Mouse (Mus musculus): Measurements from ENCODE around the gene Agpat1. TPM values are rescaled to one million over a fixed set of nuclear protein-coding genes. Genes with fewer than 3 reads are reported as not detected.
A peak's percentile ranks its signal among the peaks of the same experiment; 100 is the strongest.

Gene Agpat1
- total RNA-seq (2021): 10 to 100 TPM; 81.6 to 87.7 TPM
- long read RNA-seq, experiment 1, partial matches to known transcripts: 5 of 12 reads
- long read RNA-seq, experiment 1, other reads (novel, unspliced or antisense): 3 of 12 reads
- long read RNA-seq, experiment 2, transcript Agpat1-201 (7 exons, 2,190 nt): major isoform, 6 of 11 reads
- long read RNA-seq, experiment 2, partial matches to known transcripts: 5 of 11 reads
- long read RNA-seq, experiment 2, other reads (novel, unspliced or antisense): 0 of 11 reads

- DNase-seq (ENCODE audit: low spot score): peak; percentile 99
These were observed at the start of gene Agpat1 for GRCm38 (mm10) chr17:34604061-34604508. Gene Agpat1 (plus strand): TSS chr17:34604262.

DNA sequence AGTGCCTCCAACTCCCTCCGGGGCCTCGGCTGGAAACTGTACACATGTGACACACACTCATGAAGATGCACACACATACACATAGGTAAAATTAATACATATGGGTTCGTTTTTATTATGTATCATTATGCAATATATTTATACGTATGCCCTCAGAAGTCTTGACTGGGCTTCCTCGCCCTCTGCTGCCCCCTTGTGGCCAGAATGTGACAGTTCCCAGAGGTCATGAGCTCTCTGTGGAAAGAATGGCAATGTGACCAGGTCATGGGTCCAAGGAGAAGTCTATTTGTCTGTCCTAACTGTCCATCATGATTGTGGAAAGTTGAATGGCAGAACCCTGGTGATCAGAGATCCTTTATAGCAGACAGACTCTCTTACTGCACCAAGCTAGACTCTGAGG, 48.6 kb upstream of the Agpat1 start:
- DNase-seq (ENCODE audit: low spot score): peak; percentile 85

DNA sequence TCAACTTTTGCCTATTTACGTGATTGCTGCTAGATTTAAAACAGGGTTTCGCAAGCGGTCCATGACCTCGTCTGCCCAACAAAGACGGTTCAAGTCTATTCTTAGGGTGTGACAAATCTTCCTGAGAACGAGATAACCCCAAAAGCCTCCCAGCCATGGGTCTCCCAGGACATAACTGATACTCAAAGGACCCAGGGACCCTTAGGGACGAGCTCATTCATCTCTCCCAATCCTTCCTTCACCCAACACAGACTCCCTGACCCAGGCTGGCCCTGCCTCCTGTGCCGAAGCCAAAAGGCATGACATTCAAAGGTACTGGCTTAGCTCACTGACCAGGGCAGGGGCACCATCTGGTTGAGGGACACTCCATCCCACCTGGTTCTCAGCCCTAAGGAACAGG, 47.7 kb upstream of the Agpat1 start:
- DNase-seq (ENCODE audit: low spot score): no peak

- DNase-seq (ENCODE audit: low spot score): peak; percentile 11
These were observed 46.7 kb upstream of the Agpat1 start for GRCm38 (mm10) chr17:34557411-34557810.

GRCm38 (mm10) chr17:34559116-34559515, 44.9 kb upstream of the Agpat1 start:
- no peak for DNase-seq (ENCODE audit: low spot score)

- DNase-seq (ENCODE audit: low spot score): no peak
These were observed 44.2 kb upstream of the Agpat1 start for GRCm38 (mm10) chr17:34559895-34560294.

- DNase-seq (ENCODE audit: low spot score): no peak
These were observed 43.6 kb upstream of the Agpat1 start for GRCm38 (mm10) chr17:34560438-34560837.

GRCm38 (mm10) chr17:34561200-34561599, 42.9 kb upstream of the Agpat1 start:
- no peak for DNase-seq (ENCODE audit: low spot score)

- DNase-seq (ENCODE audit: low spot score): no peak
These were observed 41.5 kb upstream of the Agpat1 start for GRCm38 (mm10) chr17:34562595-34562994.

- DNase-seq (ENCODE audit: low spot score): no peak
These were observed 40.7 kb upstream of the Agpat1 start for GRCm38 (mm10) chr17:34563354-34563753.

GRCm38 (mm10) chr17:34564003-34564421, 40.0 kb upstream of the Agpat1 start, which contains the start of gene Notch4:
Gene Notch4 (plus strand): TSS chr17:34564268.
- DNase-seq (ENCODE audit: low spot score): peak; percentile 28

DNA sequence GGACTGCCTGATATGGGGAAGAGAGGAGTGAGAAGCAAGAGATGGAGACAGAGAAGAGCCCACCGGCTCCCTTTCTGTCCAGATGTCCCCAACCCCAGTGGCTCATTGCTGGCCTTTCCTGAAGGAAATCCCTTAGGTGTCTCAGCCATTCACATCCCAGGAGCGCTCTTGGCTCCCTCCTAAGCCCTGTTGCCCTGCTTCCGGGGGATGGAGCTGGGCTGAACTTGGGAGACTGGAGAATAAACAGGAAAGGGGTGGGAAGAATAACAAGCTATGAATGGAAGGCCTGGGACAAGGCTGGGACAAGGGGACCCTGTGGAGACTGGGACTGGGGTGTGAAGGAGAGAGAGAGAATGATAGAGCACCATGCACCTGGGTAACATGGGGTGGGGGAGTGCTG, 39.3 kb upstream of the Agpat1 start:
- DNase-seq (ENCODE audit: low spot score): peak; percentile 29

- no peak for DNase-seq (ENCODE audit: low spot score)
These were observed 36.8 kb upstream of the Agpat1 start for GRCm38 (mm10) chr17:34567311-34567710.

GRCm38 (mm10) chr17:34568421-34568820, 35.6 kb upstream of the Agpat1 start:
- DNase-seq (ENCODE audit: low spot score): no peak

DNA sequence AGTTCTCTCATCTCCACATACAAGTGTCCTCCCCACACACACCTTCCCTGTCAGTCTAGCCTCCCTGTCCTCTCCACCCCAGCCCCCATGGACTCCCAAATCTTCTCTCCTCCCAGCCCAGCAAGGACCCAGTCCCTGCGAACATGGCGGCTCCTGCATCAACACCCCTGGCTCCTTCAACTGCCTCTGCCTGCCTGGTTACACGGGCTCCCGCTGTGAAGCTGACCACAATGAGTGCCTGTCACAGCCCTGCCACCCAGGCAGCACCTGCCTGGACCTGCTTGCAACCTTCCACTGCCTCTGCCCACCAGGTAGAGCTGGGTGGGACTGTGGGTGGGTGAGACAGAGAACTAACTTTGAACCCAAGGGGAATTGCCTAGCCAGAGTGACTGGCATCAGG, 34.1 kb upstream of the Agpat1 start:
- no peak for DNase-seq (ENCODE audit: low spot score)

GRCm38 (mm10) chr17:34571875-34572274, 32.2 kb upstream of the Agpat1 start:
- DNase-seq (ENCODE audit: low spot score): no peak

GRCm38 (mm10) chr17:34572361-34572760, 31.7 kb upstream of the Agpat1 start:
- no peak for DNase-seq (ENCODE audit: low spot score)

GRCm38 (mm10) chr17:34576577-34576976, 27.5 kb upstream of the Agpat1 start:
- no peak for DNase-seq (ENCODE audit: low spot score)

DNA sequence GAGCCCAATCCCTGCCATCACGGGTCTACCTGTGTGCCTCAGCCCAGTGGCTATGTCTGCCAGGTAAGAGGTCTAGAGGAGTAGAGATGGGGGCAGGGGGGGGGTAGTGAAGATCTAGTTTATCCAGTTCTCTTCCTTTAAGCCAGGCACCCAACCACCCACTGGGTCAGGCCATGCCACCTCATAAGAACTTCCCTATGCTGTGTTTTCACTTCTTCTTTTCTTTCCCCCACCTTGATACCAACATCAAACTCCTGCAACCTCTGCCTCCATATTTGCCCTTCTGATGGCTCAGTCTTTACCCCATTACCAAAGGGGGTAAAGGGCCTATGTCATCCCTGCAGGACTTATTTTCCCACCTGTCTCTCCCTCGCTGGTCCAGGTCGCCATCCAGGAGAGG, 26.0 kb upstream of the Agpat1 start:
- DNase-seq (ENCODE audit: low spot score): no peak

DNA sequence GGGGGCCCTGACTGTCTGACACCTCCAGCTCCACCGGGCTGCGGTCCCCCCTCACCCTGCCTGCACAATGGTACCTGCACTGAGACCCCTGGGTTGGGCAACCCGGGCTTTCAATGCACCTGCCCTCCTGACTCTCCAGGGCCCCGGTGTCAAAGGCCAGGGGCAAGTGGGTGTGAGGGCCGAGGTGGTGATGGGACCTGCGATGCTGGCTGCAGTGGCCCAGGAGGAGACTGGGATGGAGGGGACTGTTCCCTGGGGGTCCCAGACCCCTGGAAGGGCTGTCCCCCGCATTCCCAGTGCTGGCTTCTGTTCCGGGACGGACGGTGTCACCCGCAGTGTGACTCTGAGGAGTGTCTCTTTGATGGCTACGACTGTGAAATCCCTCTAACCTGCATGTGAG, 21.5 kb upstream of the Agpat1 start:
- DNase-seq (ENCODE audit: low spot score): no peak

GRCm38 (mm10) chr17:34583397-34583796, 20.7 kb upstream of the Agpat1 start:
- peak; percentile 42 for DNase-seq (ENCODE audit: low spot score)

- DNase-seq (ENCODE audit: low spot score): no peak
These were observed 20.2 kb upstream of the Agpat1 start for GRCm38 (mm10) chr17:34583819-34584218.

DNA sequence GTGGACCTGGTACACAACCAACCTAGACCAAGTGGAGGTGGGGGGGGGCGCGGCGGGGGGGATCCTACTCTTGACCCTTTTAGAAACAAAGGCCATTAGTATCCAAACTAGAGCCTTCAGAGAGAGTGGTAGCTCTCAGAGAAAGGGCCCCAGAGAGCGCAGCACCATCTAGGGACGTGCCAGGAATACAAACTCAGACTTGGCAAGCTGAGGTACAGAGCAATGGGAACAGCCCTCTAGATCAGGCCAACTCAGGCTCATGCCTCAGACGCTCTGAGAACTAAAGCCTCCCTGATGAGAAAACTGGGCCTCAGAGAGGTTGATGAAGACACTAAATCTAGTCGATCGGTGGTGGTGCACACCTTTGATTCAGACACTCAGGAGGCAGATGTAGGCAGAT, 18.9 kb upstream of the Agpat1 start:
- DNase-seq (ENCODE audit: low spot score): no peak

Measured in gastrocnemius, adult 18-20 months (tissue).